Mouse (Mus musculus) T-cell, adult 2 months (primary cell): ENCODE measurements around the gene Gm13090.

Source experiments
- DNase-seq: peaks from one replicate; pipeline ENCODE4 v3.0.0; 2022; ENCODE audit warnings: low spot score

The Gm13090 gene

DNA sequence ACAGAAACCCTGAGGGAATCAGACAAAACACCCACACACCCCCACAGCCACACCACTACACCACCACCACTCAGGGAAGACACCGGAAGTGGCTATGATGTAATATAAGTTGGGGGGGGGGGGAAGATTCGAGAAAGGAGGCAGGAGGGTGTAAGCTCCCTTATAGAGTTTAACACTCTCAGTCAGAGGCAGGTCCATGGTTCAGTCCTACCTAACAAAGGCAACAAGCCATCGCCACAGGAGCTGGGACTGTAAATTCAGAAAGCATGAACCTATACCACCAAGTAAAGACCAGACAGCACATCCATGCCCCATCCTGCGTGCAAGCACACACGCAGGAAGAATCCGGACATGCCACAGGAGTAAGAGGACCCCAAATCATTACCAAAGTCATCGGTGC, at the start of gene Gm13090:
Gene Gm13090, plus strand, starts transcription at position 301 of the 400 bp plus-strand sequence.
- DNase-seq: no peak

DNA sequence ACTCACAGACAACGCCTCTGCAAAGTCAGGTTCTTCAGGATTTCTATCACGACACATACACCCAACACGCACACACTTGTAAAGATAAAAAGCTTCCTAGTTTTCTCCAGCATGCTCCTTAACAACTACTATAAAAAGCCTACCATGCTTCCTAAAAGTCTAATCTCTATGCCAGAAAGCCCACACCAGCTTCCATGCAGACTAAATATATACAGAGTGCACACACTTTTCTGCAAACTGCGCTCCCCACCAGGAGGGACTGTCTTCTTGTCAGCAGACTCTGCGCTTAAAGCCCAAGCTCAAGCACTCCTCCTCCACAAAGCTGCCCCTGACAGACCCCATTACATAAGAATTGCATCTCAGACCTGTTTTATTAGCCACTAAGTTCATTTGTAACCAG, 47.9 kb upstream of the Gm13090 start:
- no peak for DNase-seq

DNA sequence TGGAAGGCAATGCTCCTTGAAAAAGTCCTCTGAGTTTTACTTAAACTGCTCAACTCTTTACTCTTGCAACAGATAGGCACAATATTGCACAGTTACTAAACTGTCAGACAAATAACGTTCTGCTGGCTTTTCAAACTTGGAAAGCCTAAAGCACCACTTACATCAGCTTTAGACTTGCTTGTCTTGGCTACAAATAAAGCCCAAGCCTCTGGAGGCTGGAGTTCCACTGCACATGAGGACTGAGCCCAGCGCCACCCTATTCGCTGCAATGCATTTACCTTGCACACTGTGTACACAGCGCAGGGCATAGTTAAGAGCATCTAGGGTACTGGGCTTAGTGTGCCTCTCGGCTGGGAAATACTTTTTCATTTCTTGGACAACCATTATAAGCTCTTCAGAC, 46.1 kb upstream of the Gm13090 start:
- no peak for DNase-seq

DNA sequence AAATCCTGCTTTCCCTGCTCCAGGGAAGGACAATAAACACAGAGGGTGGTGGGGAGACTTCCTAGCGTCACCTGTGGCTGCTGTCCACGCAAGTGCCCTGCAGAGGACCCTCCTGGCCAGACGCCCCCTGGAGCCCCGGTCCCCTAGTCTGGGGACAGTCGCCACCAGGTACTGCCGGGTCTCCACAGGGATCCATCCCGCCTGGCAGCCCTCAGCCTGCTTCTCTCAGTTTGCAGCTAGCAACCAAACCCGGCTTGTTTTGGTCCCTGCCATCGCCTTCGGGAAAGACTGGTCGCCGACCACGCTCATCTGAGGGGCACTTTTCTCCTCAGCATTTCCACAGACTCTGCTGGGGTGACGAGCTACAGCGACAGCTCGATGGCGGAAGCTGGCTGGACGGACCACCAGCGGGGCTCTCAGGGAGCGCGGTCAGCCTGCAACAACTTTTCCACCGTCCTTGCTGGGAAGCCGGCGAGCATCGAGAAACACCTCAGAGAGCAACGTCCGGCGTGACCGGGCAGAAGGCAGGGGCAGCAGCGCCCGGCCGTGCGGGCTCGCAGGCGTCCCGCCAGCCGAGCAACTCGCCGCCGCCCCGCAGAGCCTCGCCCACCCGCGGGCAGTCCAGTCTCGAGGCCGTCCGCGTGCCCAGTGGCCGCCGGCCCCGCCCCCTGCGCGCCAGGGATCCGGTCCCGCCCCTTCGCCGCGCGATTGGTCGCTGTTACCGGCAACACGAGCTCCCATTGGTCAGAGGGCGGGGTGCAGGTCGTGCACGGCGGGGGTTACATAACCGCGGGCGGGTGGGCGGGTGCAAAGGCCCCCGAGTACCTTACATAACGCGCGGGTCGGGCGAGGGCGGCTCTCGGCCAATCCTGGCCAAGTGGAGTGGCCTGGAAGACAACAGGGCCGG, 45.1 kb upstream of the Gm13090 start, which contains the start of gene Per3:
Gene Per3, minus strand, starts transcription at position 629 of the 907 bp plus-strand sequence.
- DNase-seq: peak; percentile 85

DNA sequence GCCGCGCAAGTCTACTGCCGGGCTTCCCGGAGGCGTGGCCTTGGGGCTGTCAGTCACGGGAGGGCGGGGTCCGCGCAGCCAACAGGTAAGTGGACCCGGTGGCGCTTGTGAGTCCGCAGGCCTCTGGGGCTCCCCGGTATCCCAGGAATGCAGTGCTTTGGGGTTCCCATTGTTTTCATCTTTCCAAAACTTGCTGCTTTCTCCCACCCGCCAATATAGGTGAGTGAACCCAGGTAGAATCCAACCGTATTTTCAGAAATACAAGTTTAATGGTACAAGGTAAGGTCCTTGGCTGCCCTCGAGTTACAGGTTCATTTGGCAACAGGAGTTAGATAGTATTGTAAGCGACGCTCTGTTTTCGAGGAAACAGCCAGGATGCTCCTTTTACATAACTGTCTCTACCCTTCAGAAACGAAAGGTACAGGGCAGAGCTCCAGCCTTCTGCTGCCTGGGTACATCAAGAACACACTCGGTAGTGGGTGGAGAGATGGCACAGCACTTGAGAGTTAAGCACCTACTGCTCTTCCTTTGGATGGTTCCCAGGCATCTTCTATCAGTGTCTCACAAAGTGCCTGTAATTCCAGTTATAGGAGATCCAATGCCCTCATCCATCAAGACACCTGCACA, 44.3 kb upstream of the Gm13090 start:
- no peak for DNase-seq

DNA sequence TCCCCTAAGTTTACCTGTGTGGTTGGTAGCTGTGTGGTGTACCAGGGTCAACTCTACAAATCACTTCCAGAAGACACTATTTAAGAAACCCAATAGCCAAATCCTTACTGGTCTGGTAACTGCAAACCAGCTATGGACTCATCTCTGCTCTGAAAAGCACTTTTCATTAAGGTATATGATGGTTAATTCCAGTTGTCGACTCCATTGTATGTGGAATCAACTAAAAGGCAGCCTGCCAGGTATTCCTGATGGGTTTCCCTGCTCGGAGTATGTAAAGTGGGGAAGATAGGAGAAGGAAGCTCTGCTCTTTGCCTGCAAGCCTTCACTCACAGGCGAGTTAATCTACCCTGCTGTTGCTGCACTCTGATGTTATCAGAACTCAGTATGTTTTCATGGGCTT, 42.8 kb upstream of the Gm13090 start:
- DNase-seq: no peak

DNA sequence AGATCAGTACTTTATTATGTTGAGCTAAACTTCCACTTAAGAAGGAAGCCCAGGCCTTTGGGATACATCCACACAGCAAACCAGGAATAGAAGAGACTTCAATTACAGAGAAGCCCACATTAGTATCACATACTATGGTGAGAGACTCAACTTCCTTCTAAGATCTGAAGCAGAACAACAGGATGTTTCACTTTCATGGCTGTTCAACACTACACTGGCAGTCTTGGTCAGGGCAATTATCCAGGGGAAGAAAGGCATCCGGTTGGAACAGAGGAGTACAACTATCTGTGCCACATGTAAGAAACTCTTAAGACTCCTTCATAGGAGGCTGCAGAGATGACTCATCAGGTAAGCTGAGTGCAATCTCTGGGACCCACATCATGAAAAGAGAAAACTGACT, 38.2 kb upstream of the Gm13090 start:
- DNase-seq: no peak

DNA sequence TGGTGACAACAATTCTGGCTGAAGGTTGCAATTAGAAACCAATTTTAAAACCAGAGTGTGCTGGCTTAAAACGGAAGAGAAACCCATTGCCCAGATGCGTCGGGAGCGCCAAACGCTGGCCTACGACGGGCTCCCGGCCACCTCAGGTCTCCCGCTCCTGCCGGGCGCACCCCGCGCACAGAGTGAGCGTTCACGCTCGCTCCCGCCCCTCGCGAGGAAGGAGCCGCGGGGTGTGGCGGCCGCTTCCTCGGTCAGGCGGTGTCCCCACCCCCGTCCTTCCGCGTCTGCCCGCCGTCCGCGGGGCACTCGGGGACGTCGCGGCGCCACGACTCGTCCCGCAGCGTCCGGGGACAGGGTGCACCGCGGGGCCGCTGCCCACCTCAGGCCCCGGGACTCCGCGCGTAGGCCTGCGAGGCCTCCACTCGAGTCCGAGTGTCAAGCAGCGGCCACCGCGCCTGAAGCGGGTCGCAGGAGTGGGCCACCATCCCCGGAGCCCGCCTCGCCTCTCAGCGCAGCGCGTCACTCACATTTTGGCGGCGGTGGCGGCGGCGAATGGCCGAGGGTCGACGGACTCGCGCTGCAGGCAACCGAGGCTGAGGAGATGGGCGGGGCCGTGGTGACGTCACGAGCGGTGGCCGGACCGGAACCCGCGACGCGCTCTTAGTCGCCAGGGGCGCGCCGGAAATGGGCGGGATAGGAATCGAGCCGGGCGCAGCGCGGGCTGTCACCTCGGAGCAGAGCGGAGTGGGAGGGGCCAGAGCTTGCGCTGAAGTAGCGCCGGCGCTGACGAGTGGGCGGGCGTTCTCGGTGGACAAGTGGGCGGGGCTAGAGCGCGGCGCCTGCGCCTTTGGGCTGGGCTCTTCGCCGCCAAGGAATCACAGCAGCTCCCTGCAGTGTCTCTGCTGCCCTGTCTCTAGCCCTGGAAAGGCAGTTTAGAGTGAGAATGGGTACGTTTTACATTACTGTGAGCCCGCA, 31.7 kb upstream of the Gm13090 start, which contains the start of gene Vamp3:
Gene Vamp3, minus strand, starts transcription at position 617 of the 975 bp plus-strand sequence.
- peak; percentile 98 for DNase-seq

DNA sequence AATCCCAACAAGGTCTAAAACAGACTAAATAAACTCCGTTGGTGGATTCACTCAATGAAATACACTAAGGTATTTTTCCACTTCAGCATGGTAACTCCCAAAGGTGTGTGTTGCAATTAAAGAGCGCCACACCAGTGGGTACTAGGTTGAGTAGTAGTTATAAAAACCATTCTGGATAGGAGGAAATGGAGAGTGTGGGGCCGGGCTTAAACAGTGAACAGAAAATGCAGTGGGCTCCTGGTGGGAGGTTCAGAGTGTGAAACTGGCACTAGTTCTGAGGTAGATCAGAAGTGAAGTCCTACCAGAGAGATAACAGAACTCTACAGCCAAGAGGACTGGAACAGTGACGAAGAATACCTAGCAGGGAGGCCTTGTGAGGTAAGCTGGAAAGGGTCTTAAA, 30.7 kb upstream of the Gm13090 start:
- no peak for DNase-seq

DNA sequence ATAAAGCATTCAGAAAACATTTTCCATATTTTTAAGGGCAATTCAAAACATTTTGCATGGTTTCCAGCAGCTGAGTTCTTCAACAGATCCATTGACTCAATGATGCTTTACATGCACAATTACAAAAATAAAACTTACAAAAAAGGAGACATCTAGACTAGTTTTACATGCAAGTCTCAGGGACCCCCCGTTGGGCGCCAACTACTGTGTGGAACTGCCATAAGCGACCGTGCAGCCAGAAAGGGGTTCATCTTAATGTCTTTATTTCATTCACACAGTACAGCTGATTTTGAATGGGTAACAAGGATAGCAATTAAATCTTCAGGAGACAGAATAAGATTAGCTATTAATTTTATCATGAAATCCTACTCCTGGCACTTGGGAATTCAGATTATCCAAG, 29.8 kb upstream of the Gm13090 start:
- DNase-seq: no peak

DNA sequence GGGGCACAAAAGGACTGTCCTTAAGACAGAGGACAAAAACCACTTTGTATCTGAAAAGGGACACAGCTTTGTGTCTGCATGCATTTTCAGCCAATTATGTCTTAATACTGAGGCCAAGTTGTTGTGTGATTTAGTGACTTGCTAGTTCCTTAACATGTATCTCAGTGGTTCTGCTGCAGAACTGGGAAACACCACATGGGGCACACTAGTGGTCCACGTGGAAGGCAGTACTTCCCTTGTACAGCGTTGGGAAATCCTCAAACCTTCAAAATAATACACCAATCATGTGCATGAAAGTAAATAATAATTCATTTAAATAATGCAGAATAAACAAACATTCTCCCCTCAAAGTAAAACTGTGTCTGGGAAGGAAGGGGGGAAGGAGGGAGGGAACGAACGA, 20.6 kb upstream of the Gm13090 start:
- no peak for DNase-seq

DNA sequence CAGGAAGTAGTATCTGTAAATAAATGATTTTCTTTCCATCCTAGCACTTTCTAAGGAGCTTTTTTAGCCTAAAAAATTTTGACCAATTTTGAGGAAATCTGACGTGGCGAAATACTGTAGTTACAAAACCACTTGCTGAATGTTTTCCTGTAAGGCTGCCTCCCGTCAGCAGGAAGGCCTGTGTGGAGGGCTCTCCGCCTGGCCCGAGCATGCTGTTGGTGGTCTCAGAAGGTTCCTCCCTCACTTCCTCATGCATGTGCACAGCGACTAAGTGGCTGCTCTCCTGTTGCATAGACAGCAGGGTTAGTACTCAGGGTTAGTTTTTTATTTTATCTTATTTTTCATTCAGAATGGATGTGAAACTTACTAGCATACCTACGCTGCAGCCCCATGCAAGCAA, 18.4 kb upstream of the Gm13090 start:
- no peak for DNase-seq

DNA sequence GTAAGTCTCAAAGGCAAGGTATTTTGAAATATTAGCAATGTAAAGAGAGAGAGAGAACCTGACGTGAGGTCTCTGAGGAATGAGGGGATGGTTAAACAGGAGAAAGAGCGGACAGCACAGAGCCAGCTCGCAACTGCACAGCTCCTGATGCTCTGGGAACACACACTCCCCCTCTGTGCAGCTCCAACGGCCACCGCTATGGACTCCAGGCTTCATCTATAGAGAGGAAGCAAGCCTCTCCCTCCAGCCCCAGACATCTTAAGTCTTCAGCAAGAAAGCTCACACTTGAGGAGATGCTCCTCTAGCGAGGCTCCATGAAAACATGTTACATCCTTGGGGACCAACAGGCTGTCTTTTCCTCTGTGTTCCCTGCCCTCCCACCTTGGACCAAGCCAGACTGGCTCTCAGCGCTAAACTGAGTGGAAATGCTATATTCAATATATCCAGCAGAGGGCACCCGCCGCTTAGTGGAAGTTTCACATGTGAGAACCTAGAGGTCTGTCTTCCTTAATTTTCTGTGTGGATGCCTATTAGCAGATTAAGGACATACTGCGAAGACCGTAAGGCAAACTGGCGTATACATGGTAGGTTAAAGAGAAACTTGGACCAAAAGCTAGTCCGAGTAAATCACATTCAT, 16.1 kb upstream of the Gm13090 start:
- DNase-seq: peak; percentile 48

DNA sequence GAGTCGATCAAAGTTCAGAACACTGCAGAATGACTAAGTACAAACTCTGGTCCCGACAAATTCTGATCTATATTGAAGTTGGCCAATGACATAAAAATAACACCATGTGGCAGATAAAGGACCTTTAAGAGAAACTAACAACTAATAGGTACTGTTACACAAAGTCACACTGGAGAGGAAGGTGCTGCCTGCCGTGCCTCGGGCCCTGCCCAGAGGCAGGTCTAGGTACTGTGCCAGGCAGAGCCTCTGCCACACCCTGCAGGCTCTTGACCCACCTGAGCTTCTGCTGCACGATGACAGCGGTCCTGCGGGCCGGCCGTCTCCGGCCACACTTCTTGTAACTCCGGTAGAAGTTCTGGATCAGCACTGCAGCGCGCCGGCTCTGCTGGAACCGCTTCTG, 14.6 kb upstream of the Gm13090 start:
- DNase-seq: no peak

DNA sequence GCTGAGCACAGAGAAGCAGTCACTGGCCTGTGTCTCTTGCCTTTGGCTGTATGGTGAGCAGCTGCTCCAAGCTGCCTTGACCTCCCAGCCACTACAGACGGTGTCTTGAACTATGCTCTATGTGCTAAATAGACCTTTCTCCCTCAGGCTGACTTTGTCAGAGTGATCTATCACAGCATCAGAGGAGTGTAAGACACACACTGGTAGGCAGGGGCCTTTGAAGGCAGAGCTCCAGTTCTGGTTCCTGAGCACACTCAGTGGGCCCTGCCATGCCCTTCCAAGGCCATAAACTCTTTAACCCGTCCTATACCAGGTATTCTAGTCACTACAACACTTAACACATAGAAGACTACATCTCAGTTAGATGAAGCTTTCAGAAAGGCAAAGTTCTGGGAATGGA, 8.0 kb upstream of the Gm13090 start:
- no peak for DNase-seq

DNA sequence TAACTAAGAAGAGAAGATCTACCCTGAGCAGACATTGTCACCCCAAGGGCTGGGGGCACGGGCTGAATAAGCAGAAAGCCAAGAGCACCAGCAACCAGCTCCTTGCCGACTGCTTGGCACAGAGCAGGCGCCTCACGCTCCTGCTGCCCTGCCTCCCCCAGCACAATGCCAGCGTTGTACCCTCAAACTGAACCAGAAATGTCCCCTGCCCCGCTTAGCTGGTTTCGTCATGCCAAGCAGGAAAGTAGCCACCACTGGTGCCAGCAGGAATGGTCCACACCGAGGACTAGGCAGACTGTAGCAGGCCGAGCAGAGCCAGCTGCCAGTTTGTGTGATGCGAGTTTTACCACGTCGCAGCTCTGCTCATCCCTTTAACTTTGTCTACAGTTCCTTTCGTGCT, 7.4 kb upstream of the Gm13090 start:
- no peak for DNase-seq

DNA sequence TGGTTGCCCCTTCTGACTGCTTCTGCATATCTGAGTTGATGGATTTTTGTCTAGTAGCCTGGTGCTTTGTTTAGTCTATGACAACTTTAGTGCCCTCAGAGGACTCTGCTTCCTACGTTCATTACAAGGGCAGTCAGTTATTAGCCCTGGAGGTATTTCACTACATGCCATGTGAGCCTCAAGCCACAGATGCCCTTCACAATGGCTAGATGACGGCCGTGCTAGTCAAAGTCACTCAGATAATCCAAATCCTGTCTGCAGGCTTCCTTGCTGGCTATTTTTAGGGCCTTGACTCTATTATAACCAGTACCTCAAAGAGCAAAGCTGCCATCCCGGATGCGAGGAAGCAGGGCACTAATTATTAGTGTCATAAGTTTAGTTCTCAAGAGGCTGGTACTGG, 6.3 kb upstream of the Gm13090 start:
- no peak for DNase-seq

DNA sequence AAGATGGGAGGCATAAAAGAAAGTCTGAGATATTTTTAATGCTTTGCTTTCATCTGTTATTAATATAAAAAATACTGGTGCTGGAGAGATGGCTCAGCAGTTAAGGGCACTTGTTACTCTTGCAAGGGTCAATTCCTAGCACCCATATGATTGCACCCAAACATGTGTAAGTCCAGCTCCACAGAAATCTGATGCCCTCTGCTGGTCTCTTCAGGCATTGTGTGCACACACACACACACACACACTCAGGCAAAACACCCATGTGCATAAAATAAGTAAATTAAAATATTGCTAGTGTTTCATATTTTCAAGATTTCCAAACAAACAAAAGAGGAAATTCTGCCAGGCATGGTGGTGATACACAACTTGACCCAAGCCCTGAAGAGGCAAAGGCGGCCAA, 2.0 kb upstream of the Gm13090 start:
- DNase-seq: no peak

DNA sequence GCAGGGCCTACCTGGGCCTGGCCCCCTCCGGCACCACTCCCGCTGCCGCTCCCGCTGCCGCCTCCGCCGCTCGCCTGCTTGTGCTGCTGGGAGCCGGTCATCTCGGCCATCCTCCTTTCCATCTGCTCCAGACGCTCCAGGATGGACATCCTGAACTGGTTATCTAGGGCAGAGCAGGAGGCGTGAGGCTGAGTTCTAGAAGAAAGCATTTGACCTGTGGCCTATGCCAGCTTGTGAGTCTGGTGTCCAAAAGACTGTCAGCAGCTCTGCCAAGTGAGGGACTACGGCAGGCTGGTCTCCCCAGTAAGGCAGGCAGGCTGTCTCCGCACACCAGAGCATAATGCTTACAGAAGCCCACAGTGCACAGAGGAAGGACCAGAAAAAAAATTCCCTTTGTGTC, 551 bp upstream of the Gm13090 start:
- DNase-seq: no peak

DNA sequence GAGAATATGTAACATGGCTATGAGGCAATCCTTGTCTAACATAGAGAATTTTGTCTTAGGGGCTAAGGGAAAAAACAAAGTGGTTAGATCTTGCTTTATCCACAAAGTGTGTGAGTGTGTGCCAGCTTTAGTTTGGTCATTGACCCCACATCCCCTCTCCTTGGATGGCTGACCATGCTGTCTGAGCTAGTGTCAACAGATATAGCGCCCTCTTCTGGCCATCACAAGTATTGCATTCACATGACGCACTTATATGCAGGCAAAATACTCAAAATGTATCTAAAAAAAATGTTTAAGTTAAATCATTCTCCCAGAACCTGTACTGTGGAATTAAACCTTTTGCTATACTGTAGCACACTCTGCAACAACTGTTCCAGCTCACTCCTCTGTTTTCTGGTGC, 5.8 kb downstream of the Gm13090 start:
- DNase-seq: peak; percentile 9

DNA sequence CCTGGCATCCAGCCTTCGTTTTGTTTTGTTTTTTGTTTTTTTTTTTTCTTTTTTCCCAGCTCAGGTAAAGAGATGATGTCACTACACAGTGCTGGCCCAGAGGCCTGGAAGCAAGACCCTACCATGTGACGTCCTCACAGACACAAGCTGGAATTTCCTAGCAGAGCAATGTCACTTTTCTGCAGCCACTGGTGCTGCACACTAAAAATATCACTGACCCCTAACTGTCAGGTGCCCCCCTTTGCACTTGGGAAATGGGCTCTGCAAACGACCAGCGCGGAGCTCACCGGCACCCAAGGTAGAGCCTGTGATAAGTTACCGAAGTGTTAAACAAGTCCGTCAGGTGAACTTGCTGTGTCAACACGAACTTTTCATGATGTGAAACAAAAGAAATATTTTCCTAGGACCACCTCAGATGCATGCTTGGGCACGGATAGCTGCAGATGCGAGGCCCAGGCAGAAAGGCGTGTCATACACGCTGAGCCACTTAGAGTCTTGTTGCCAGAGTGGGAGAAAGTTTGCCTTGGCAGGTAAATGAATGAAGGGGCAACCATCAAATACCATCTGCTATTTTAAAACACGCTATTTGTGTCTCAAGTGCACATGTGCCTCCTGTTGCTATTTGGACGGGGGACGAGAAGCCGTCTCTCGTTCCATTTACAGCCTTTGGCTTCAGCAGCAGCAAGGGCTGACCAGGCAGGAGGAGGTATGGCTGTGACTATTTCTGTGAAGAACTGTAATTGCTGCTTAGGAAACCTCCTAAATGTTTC, 7.1 kb downstream of the Gm13090 start:
- DNase-seq: no peak
